Mouse (Mus musculus): ENCODE results near the gene Ankrd11.

- TF ChIP-seq CTCF (IDR thresholded peaks at IDR 0.05; ENCODE audit: extremely low read depth, insufficient read depth, insufficient read length, insufficient replicate concordance): no peak
- TF ChIP-seq POLR2A (IDR thresholded peaks at IDR 0.05; ENCODE audit: low read depth, low read length): no peak
These were observed 22.0 kb downstream of the Ankrd11 start for GRCm38 (mm10) chr8:123020084-123020483.

Data from spleen, adult 2 months (tissue).